Mouse (Mus musculus): Measurements from ENCODE around the gene Oaf. TPM values are rescaled to one million over a fixed set of nuclear protein-coding genes. Genes with fewer than 3 reads are reported as not detected.
A peak's percentile ranks its signal among the peaks of the same experiment; 100 is the strongest.

Oaf gene
- polyA plus RNA-seq (2015; fragmentation: Nextera tagmentation; extraction: Ambion mirVana) = 11.3 and 12.6 TPM in 2 replicates

DNA sequence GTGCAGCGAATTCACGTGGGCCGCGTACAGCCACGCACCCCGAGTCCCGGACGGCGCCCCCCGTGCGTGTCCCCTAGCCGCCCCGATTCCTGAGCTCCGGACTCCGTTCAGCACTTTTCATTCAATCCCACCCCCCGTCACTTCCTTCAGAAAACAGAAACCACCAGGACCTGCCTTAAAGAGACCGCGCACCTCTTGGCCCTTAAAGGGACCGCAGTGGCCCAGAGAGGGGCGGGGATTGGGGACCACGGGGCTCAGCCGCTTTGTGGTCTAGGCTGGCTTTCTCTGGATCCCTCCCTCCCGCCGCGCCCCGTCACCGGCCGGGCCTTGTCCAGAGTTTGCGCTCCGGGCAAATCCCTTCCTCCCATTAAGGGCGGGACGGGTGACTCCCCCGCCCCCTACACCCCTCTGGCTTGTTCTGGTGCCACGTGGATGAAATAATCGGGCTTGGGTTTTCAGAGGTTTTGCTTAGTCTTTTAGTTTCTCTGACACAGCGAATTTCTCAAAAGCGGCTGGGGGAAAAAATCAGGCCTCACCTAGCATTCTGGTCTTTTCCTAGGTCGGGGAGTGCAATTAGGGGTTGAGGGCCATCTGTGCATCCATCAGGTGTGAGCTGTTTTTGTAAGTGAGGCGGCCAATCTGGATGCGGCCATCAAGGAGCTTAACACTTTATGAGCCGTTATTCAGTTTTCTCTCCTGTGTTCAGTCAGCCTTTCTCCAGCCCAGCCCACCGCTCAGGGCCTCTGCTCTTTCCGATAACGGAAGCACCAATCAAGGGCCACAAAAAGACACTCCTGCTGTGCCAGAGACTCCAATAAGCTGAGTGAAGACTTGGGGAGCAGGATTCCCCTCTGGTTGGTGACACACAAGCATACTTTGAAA, at the start of gene Oaf:
Gene Oaf, minus strand, starts transcription at position 200 of the 882 bp plus-strand sequence.
- peak within 1 kb of the TSS; percentile 52; the same call in 1 of the 2 replicates for H3K27ac ChIP-seq
- no peaks in the 10 kb centered on the region for H3K9me3 ChIP-seq
- peaks cover 67% of the 10 kb centered on the region for H3K27me3 ChIP-seq
- H3K4me2 ChIP-seq = peak within 1 kb of the TSS; percentile 74
- peak within 1 kb of the TSS; percentile 53 for H3K4me3 ChIP-seq
- no peaks in the 10 kb centered on the region for H3K36me3 ChIP-seq
- peaks cover 23% of the 10 kb centered on the region for H3K4me1 ChIP-seq (replicated peaks)
- peak within 1 kb of the TSS; percentile 76 for H3K9ac ChIP-seq
- WGBS = 2% methylated on average over 44 of the region's 44 CpGs
- ATAC-seq (ENCODE audit: low FRiP score) = peak; percentile 78

DNA sequence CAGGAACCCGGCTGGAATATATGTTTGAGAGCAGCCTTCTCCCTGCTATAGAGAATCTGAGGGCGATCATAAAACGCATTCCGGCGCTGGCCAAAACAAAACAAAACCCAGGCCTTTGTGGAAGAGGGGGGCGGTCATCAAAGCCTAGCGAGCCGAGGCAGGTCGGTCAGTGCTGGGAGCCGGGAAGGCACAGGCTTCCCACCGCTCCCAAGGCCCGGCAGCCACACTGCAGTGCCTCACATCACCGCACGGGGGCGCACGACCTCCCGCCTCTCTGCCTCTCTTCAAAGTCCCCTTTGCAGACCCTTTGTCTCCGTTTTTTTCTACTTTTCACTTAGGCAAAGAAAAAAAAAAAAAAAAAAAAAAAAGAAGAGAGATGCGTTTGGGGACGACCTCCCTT, 47.2 kb upstream of the Oaf start:
- 0 out of 2 replicates have a peak, but pooled peaks have one; percentile 40 for ATAC-seq (ENCODE audit: low FRiP score)
- WGBS = 3% methylated on average over 20 of the region's 20 CpGs
- H3K4me2 ChIP-seq = peak overlapping the region; percentile 40
- H3K4me1 ChIP-seq (replicated peaks) = peaks cover 10% of the 10 kb centered on the region
- no peaks in the 10 kb centered on the region for H3K36me3 ChIP-seq
- H3K27me3 ChIP-seq = peaks cover 37% of the 10 kb centered on the region
- peak overlapping the region; percentile 55 for H3K9ac ChIP-seq
- H3K27ac ChIP-seq = no peak overlapping the region
- no peaks in the 10 kb centered on the region for H3K9me3 ChIP-seq
- H3K4me3 ChIP-seq = no peak overlapping the region

DNA sequence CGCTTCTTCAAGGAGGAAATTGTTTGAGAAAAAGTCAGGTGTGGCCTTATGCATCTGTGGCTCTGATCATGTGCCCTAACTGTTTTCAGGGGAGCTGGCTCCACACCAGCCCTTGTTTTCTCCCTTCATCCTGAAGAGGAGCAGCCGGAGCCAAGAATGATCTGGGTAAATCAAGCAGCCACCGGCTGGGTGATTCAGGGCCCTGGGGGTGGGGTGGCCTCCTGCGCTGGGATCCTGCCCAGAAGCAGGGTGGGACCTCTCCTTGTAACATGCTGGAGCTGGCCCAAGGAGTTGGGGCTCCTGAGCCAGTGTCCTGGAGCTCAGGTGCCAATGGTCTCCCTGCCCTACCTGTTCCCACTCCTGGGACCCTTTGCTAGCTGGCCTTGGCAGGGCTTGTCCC, 45.6 kb upstream of the Oaf start:
- peaks cover 40% of the 10 kb centered on the region for H3K27me3 ChIP-seq
- ATAC-seq (ENCODE audit: low FRiP score) = no peak; the same call in 1 of the 2 replicates
- WGBS = 94% methylated on average over 4 of the region's 4 CpGs

DNA sequence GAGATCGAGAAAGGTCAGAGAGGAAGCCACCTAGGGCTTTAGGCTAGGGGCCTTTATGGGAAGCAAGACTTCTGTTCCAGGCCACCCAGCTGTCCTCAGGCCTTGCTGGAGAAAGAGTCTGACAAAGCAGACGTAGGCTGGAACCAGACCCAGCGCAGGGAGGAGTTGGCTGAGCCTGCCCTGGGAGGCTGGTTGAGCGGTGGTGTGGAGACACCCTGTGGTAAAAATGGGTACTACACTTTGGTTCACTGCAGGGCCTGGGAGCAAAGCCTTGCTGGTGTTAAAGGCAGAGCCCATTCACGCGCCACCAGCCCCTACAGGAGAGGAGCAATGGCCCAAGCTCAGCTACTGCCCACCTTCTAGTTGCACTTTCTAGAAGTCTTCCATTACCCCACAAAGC, 44.6 kb upstream of the Oaf start:
- Histone ChIP-seq H3K4me2 (no peak overlapping the region), H3K27me3 (peaks cover 40% of the 10 kb centered on the region), H3K36me3 (no peaks in the 10 kb centered on the region), H3K9me3 (no peaks in the 10 kb centered on the region), H3K9ac (no peak overlapping the region), H3K4me1 (replicated peaks) (peaks cover 10% of the 10 kb centered on the region), H3K4me3 (no peak overlapping the region), H3K27ac (no peak overlapping the region)
- ATAC-seq (ENCODE audit: low FRiP score) = peak; percentile 76
- WGBS = 4% methylated on average over 6 of the region's 6 CpGs

More for the DNA sequence above, 45.6 kb upstream of the Oaf start:
- no peak overlapping the region for H3K9ac ChIP-seq
- no peak overlapping the region for H3K4me2 ChIP-seq
- H3K9me3 ChIP-seq = no peaks in the 10 kb centered on the region
- peaks cover 10% of the 10 kb centered on the region for H3K4me1 ChIP-seq (replicated peaks)
- no peaks in the 10 kb centered on the region for H3K36me3 ChIP-seq
- H3K4me3 ChIP-seq = no peak overlapping the region
- H3K27ac ChIP-seq = no peak overlapping the region

DNA sequence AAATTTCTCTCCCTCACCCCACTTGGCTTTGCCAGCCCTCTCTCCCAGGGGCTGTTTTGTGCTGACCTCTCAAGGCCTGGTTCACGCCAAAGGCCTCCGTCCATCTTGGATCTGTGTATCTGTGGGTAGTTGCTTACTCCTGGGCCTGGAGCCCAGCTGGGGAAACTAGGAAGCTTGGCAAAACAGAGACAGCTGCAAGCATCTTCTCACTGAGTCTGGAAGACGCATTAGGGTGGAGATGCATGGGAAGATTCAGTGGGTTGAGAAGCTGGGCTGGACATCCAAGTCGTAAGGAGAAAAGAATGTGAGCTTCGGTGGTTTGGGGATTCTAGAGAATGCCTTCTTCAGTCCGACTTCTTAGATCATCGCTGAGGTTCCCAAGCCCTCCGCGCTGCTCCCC, 34.0 kb upstream of the Oaf start:
- no peak for ATAC-seq (ENCODE audit: low FRiP score)
- H3K27me3 ChIP-seq = peaks cover 65% of the 10 kb centered on the region
- 85% methylated on average over 9 of the region's 9 CpGs for WGBS

DNA sequence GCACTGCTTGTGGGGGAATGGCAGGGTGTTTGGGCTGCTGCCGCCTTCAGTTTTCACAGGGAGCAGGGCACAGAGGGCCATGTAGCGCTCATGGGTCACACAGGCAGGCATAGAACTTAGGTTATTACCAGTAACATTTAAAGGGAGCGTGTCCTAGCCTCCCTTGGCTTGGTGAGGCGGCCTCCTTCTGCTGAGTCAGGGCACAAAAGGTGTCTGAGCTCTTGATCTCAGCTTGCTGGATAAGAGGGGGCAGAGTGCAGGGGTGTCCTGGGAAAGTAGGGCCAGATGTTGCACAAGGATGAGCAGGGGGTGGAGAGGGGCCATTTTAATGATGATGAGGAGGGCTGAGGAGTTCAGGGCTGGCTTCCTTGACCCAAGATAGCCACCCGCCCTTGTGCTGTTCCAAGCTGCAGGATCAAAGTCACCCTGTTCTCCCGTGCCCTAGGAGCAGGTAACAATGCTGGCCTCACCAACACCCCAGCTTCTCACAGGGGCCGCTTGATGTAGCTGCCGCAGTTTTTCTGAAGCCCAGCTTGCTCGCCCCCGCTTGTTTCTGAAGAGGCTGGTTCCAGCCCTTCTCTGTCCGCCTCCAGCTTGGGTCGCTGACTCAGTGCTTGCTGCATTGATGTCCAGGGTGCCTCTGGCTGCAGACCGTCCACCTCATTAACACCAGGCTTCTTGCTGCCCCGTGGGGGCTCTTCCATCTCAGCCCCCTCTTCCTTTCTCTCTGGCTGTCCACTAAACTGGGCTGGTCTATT, 32.2 kb upstream of the Oaf start:
- 39% methylated on average over 14 of the region's 14 CpGs for WGBS
- peaks cover 18% of the 10 kb centered on the region for H3K4me1 ChIP-seq (replicated peaks)
- ATAC-seq (ENCODE audit: low FRiP score) = no peak

More for the DNA sequence above, 34.0 kb upstream of the Oaf start:
- no peak overlapping the region for H3K4me2 ChIP-seq
- H3K27ac ChIP-seq = no peak overlapping the region
- H3K9ac ChIP-seq = no peak overlapping the region
- H3K36me3 ChIP-seq = no peaks in the 10 kb centered on the region
- peaks cover 18% of the 10 kb centered on the region for H3K4me1 ChIP-seq (replicated peaks)
- no peaks in the 10 kb centered on the region for H3K9me3 ChIP-seq
- no peak overlapping the region for H3K4me3 ChIP-seq

DNA sequence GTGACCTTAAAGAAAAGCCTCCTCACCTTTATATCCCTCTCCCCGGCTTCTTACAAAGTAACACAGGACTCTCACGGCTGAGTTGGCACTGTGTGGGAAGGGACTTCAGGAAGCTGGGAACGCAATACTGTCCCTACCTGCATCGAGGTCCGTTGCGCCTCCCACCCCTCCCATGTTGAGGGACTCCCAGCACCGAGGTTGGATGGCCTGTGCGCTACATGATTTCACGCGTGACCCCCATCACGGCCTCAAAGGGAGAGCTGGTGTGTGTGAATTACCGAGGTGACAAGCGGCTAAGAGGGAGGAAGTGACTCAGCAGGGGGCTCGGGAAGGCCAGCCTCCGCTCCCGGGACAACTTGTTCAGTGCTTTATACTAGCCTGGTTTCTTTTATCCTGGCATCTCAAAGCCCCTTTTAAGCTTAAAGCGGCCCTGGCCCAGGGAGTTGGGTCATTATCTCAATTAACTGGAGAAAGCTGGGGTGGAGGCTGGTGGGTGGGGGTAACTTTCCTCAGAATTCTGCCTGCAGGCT, 31.1 kb upstream of the Oaf start:
- Histone ChIP-seq H3K36me3 (no peaks in the 10 kb centered on the region), H3K4me2 (peak overlapping the region; percentile 47), H3K27me3 (peaks cover 75% of the 10 kb centered on the region), H3K27ac (no peak overlapping the region), H3K4me1 (replicated peaks) (peaks cover 18% of the 10 kb centered on the region), H3K4me3 (peak overlapping the region; percentile 23), H3K9ac (0 out of 2 replicates have a peak overlapping the region, but pooled peaks have one; percentile 46), H3K9me3 (no peaks in the 10 kb centered on the region)
- WGBS = 1% methylated on average over 17 of the region's 17 CpGs
- ATAC-seq (ENCODE audit: low FRiP score) = no peak

More for the DNA sequence above, 32.2 kb upstream of the Oaf start:
- Histone ChIP-seq H3K4me3 (no peak overlapping the region), H3K27me3 (peaks cover 72% of the 10 kb centered on the region), H3K36me3 (no peaks in the 10 kb centered on the region), H3K27ac (no peak overlapping the region), H3K9me3 (no peaks in the 10 kb centered on the region), H3K4me2 (no peak overlapping the region), H3K9ac (peak overlapping the region; percentile 15; the same call in 1 of the 2 replicates)

DNA sequence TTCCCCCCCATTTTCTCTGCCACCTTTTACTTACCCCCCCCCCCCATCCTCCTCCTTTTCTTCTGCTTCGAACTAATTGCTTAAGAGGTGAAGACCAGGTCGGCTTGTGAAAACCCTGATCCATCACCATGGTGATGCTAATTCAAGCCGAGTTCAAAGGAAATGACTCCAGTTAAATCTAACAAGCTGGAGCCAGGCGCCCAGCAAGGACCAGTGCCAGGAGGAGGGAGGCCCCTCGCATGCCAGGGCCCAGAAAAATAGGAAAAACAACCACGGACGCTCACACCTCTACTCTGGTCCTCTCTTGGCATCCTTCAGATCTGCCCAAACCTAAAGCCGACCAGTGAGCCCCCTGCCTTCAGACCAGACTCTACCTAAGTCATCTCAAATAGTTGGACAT, 29.5 kb upstream of the Oaf start:
- H3K36me3 ChIP-seq = no peaks in the 10 kb centered on the region
- no peak for ATAC-seq (ENCODE audit: low FRiP score)
- 4% methylated on average over 8 of the region's 8 CpGs for WGBS
- H3K9me3 ChIP-seq = no peaks in the 10 kb centered on the region
- H3K9ac ChIP-seq = no peak overlapping the region
- H3K4me2 ChIP-seq = no peak overlapping the region
- H3K27ac ChIP-seq = no peak overlapping the region
- H3K4me3 ChIP-seq = no peak overlapping the region
- H3K4me1 ChIP-seq (replicated peaks) = peaks cover 18% of the 10 kb centered on the region
- peaks cover 75% of the 10 kb centered on the region for H3K27me3 ChIP-seq

DNA sequence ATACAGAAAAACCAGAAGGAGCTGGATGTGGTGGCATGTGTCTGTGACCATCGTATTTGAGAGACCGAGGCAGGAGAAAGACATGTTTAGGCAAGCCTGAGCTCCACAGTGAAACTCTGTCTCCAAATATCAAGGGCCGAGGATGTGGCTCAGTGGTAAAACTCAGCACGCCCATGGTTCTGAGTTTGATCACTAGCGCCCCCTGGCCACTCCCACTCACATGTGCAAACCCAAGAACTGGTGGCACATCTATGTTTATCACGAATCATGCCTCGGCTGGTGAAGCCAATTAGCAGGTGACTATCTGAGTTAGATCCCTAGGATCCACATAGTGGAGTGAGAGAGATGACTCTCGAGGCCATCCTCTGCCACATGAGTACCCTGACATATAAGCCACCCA, 27.6 kb upstream of the Oaf start:
- no peaks in the 10 kb centered on the region for H3K36me3 ChIP-seq
- H3K9me3 ChIP-seq = no peaks in the 10 kb centered on the region
- H3K4me3 ChIP-seq = no peak overlapping the region
- no peak overlapping the region for H3K9ac ChIP-seq
- peaks cover 15% of the 10 kb centered on the region for H3K4me1 ChIP-seq (replicated peaks)
- H3K27ac ChIP-seq = no peak overlapping the region
- 81% methylated on average over 8 of the region's 8 CpGs for WGBS
- H3K4me2 ChIP-seq = no peak overlapping the region
- H3K27me3 ChIP-seq = peaks cover 68% of the 10 kb centered on the region
- ATAC-seq (ENCODE audit: low FRiP score) = no peak

DNA sequence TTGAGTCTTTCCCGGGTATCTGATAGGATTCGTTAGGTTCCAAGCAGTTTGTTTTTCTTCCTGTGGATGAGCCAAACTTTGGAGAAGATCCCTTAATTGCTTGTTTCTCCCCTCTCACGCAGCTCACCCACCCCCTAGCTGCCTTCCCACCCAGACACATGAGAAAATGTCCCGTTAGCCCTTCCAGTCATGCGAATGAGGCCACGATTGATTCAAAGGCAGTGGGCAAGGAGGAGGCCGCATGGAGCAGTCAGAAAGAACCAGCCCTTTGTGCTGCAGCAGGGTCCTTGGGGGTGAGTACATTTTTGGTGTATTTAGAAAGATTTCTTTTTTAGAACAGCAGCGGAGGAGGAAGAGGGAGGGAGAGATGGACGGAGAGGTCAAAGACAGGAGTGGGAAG, 25.5 kb upstream of the Oaf start:
- no peak for ATAC-seq (ENCODE audit: low FRiP score)
- Histone ChIP-seq H3K4me3 (no peak overlapping the region), H3K9me3 (no peaks in the 10 kb centered on the region), H3K27me3 (peaks cover 50% of the 10 kb centered on the region), H3K36me3 (no peaks in the 10 kb centered on the region), H3K9ac (no peak overlapping the region), H3K4me2 (no peak overlapping the region), H3K4me1 (replicated peaks) (peaks cover 2% of the 10 kb centered on the region), H3K27ac (no peak overlapping the region)
- WGBS = 46% methylated on average over 9 of the region's 9 CpGs

DNA sequence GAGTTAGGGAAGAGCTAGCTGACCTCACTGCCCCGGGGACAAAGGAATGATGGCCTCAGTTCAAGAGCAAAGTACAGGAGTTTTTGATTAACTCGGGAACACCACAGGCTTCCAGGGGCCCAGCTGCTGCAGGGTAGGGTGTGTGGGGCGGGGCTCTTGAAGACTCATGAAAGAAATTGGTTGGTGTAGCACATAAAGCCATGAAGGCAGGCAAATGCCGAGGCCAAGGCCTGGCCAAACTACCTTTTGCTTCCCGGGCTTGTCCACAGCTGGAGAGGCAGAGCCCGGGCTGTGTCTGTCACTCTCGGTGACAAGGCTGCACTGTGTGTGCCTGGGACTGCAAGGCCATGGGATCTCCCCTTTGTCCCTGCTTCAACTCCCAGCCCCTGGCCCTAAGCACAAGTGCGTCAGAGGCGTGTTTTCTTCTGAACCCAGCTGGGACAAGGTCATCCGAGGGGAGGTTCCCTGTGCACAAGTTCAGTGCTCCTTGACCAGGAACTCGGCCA, 24.3 kb upstream of the Oaf start:
- Histone ChIP-seq H3K27me3 (peaks cover 38% of the 10 kb centered on the region), H3K36me3 (no peaks in the 10 kb centered on the region), H3K27ac (no peak overlapping the region), H3K4me3 (no peak overlapping the region), H3K4me2 (no peak overlapping the region), H3K9ac (no peak overlapping the region), H3K9me3 (no peaks in the 10 kb centered on the region), H3K4me1 (replicated peaks) (no peaks in the 10 kb centered on the region; the same call in 1 of the 2 replicates)
- no peak for ATAC-seq (ENCODE audit: low FRiP score)
- 12% methylated on average over 11 of the region's 11 CpGs for WGBS

Data from hindbrain, embryonic 13.5 days (tissue).